Mouse (Mus musculus): ENCODE data around the gene Ccdc88a. TPM values are rescaled to one million over a fixed set of nuclear protein-coding genes. Genes with fewer than 3 reads are reported as not detected.

The Ccdc88a gene
- polyA plus RNA-seq (2014; fragmentation: Nextera tagmentation; extraction: Ambion mirVana) = 41.3 and 60.1 TPM in 2 replicates

DNA sequence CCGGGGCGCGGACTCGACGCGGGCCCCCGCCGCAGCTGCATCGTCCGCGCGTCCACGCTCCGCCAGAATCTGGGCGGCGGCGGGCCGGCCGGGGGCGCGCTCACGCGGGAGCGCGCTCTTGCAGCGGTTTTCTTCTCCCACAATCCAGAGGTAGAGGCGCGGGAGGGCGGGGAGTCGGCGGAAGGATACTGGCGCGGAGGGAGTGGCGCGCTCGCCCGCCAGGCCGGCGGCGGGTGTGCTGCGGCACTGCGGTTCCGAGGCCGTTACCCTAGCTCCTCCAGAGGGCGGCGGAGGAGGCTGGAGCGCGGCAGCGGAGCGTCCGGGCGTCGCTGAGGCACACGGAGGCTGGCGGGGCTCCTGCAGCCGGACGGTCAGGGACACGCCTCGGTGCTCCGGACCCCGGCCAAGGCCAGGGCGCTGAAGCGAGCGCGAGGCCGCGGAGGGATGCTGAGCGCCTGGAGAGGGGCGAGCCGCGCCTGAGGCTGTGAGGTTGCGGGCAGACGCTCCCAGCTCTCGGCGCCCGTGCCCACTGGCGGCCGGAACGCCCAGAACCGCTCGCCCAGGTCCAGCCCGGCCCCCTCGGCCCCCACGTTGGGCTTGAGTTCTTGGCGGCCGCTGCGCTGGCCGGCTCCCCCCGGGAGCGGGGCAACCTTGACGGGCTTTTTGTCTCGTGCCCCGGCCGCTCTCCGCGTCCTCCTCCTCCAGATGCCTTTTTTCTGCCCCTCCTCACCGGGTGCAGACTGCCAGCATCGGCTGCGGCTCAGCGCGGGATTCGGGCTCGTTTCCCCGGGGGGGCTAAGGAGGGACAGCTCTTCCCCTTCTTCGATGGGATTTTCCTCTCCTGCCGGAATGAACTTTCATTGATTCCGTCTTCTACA, at the start of gene Ccdc88a:
Ccdc88a (plus strand) TSS at position 263 of the 878 bp plus-strand sequence.
- ATAC-seq (peak; percentile 93), DNase-seq (ENCODE audit: low spot score) (peak; percentile 97)
- Histone ChIP-seq H3K27ac (ENCODE audit: low read depth, low read length) (peak within 1 kb of the TSS; percentile 99), H3K9ac (ENCODE audit: low read length) (peak within 1 kb of the TSS; percentile 96), H3K4me3 (ENCODE audit: low read depth, low read length) (peak within 1 kb of the TSS; percentile 90), H3K9me3 (replicated peaks; ENCODE audit: control insufficient read depth, low read length) (no peaks in the 10 kb centered on the region), H3K4me2 (ENCODE audit: low read length) (peak within 1 kb of the TSS; percentile 68), H3K27me3 (replicated peaks; ENCODE audit: control insufficient read depth, insufficient read depth, low read length) (no peaks in the 10 kb centered on the region), H3K4me1 (ENCODE audit: control insufficient read depth, insufficient read depth, low read length) (peaks cover 3% of the 10 kb centered on the region; the same call in 1 of the 2 replicates), H3K36me3 (ENCODE audit: control insufficient read depth, insufficient read depth, low read length) (no peaks in the 10 kb centered on the region)
- whole genome bisulfite sequencing = under 1% methylated on average over 67 of the region's 107 CpGs

GRCm38 (mm10) chr11:29335505-29335904, 38.0 kb upstream of the Ccdc88a start:
- H3K4me3 ChIP-seq (ENCODE audit: low read depth, low read length) = no peak overlapping the region
- H3K4me1 ChIP-seq (ENCODE audit: control insufficient read depth, insufficient read depth, low read length) = no peaks in the 10 kb centered on the region
- no peak for DNase-seq (ENCODE audit: low spot score)
- no peaks in the 10 kb centered on the region for H3K9me3 ChIP-seq (replicated peaks; ENCODE audit: control insufficient read depth, low read length)
- ATAC-seq = no peak
- H3K27ac ChIP-seq (ENCODE audit: low read depth, low read length) = no peak overlapping the region
- no peaks in the 10 kb centered on the region for H3K27me3 ChIP-seq (replicated peaks; ENCODE audit: control insufficient read depth, insufficient read depth, low read length)
- no peak overlapping the region for H3K4me2 ChIP-seq (ENCODE audit: low read length)
- H3K36me3 ChIP-seq (ENCODE audit: control insufficient read depth, insufficient read depth, low read length) = no peaks in the 10 kb centered on the region
- 91% methylated on average over 2 of the region's 2 CpGs for whole genome bisulfite sequencing
- H3K9ac ChIP-seq (ENCODE audit: low read length) = no peak overlapping the region

DNA sequence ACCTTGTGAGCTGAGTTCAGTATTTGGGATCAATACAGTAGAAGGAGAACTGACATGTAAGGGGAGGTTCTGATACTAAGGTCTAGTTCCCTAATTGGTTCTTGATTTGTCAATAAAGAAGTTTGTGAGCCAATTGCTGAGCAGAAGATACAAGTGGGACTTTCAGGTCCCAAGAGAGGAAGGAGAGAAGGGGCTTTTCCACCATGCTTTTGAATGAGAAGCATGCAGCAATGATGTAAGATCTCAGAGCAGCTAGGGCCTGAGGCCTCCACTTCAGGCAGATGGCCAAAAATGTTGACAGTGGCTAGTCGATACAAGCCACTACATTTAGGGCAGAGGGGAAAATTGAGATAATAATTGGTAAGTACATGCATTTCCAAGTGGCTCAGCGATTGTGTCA, 32.2 kb upstream of the Ccdc88a start:
- ATAC-seq = no peak
- Histone ChIP-seq H3K9me3 (replicated peaks; ENCODE audit: control insufficient read depth, low read length) (no peaks in the 10 kb centered on the region), H3K36me3 (ENCODE audit: control insufficient read depth, insufficient read depth, low read length) (no peaks in the 10 kb centered on the region), H3K4me2 (ENCODE audit: low read length) (no peak overlapping the region), H3K27me3 (replicated peaks; ENCODE audit: control insufficient read depth, insufficient read depth, low read length) (no peaks in the 10 kb centered on the region), H3K9ac (ENCODE audit: low read length) (no peak overlapping the region), H3K4me3 (ENCODE audit: low read depth, low read length) (no peak overlapping the region), H3K4me1 (ENCODE audit: control insufficient read depth, insufficient read depth, low read length) (no peaks in the 10 kb centered on the region), H3K27ac (ENCODE audit: low read depth, low read length) (no peak overlapping the region)
- DNase-seq (ENCODE audit: low spot score) = no peak
- 71% methylated on average over 2 of the region's 2 CpGs for WGBS

DNA sequence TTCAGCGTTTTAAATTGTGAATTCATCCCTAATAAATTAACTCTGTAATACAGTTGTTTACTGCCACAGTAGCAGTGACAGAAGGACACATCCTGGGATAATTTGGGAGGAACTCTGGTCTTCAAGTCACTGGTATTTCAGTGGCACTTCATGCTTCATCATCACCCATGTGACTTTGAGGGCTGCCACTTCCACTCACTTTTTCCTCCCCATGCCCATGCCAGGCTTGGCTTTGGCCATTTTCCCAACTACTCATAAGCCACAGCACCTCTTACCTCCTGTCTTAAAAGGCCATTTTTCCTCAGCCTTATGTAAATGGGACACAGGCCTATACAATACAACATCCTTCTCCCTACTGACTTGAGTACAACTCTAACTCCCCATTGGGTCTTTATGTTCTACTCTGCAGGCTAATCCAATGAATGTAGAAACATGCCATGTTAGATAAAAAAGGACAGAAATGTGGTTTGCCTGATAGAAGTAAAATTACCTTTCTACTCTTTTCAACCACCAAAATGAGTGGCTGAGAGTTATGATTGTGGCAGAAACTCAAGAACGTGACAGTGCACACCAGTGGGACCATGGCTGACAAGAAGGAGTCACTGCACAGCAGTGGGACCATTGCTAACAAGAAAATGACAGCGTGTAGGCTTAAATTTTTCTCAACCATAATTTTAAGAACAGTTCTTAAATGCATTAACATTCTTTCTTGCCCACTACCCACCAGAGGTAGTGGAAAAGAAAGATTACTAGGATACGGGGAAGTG, 28.4 kb upstream of the Ccdc88a start:
- H3K27me3 ChIP-seq (replicated peaks; ENCODE audit: control insufficient read depth, insufficient read depth, low read length) = no peaks in the 10 kb centered on the region
- H3K9me3 ChIP-seq (replicated peaks; ENCODE audit: control insufficient read depth, low read length) = no peaks in the 10 kb centered on the region
- DNase-seq (ENCODE audit: low spot score) (no peak), ATAC-seq (no peak)
- no peaks in the 10 kb centered on the region for H3K36me3 ChIP-seq (ENCODE audit: control insufficient read depth, insufficient read depth, low read length)
- H3K4me1 ChIP-seq (ENCODE audit: control insufficient read depth, insufficient read depth, low read length) = no peaks in the 10 kb centered on the region
- 79% methylated on average over 4 of the region's 4 CpGs for WGBS
- no peak overlapping the region for H3K4me2 ChIP-seq (ENCODE audit: low read length)
- H3K27ac ChIP-seq (ENCODE audit: low read depth, low read length) = no peak overlapping the region
- H3K9ac ChIP-seq (ENCODE audit: low read length) = no peak overlapping the region
- no peak overlapping the region for H3K4me3 ChIP-seq (ENCODE audit: low read depth, low read length)

DNA sequence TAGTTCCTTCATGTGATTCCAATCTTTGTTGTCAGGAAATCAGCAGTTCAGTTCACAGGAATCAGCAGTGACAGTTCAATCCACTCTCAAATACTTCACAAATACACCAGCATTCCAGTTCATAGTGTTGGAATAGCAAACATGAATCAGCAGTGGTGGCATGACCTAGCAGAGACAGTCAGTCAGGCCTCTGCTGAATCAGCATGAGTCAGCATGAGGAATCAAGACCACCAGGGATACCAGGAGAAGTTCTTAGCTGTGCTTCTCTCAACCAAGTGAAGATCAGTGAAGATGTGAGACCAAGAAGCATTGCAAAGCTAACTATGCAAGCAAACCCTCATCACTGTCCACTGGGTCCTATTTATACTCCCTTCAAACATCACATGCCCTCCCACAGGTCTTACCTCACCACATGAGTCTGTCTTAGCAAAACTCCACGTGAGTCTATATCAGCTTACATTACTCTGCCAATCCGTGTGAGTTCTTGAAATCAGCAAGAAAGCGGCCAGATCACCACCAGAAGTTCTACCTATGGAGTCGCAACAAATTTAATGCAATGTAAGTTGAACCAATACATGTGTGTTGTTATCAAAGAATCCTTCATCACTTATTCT, 27.7 kb upstream of the Ccdc88a start:
- Histone ChIP-seq H3K4me1 (ENCODE audit: control insufficient read depth, insufficient read depth, low read length) (no peaks in the 10 kb centered on the region), H3K27ac (ENCODE audit: low read depth, low read length) (no peak overlapping the region), H3K4me3 (ENCODE audit: low read depth, low read length) (no peak overlapping the region), H3K36me3 (ENCODE audit: control insufficient read depth, insufficient read depth, low read length) (no peaks in the 10 kb centered on the region), H3K9me3 (replicated peaks; ENCODE audit: control insufficient read depth, low read length) (no peaks in the 10 kb centered on the region), H3K27me3 (replicated peaks; ENCODE audit: control insufficient read depth, insufficient read depth, low read length) (no peaks in the 10 kb centered on the region), H3K4me2 (ENCODE audit: low read length) (no peak overlapping the region), H3K9ac (ENCODE audit: low read length) (no peak overlapping the region)
- WGBS = 84% methylated on average over 4 of the region's 4 CpGs
- DNase-seq (ENCODE audit: low spot score) (no peak), ATAC-seq (no peak)

DNA sequence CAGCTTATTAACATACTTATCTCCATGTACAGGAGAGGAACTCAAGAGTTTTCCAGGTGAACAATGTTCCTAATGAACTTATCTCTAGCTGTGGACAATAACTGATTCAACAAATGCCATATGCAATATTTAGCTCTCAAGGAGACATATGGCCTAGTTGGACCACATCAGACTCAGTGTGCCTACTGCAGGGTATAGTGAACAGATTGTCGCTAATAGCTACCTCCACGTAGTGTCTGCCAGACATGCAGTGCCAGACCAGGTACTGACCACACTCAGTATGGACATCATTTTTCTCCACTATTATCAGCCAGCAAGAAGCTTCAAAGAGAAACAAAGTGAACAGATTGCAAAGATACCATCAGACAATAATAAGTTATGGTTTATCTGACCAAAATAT, 22.6 kb upstream of the Ccdc88a start:
- no peak for ATAC-seq
- no peaks in the 10 kb centered on the region for H3K9me3 ChIP-seq (replicated peaks; ENCODE audit: control insufficient read depth, low read length)
- no peak for DNase-seq (ENCODE audit: low spot score)
- H3K4me1 ChIP-seq (ENCODE audit: control insufficient read depth, insufficient read depth, low read length) = no peaks in the 10 kb centered on the region
- 93% methylated on average over 2 of the region's 2 CpGs for WGBS
- H3K27me3 ChIP-seq (replicated peaks; ENCODE audit: control insufficient read depth, insufficient read depth, low read length) = no peaks in the 10 kb centered on the region
- H3K36me3 ChIP-seq (ENCODE audit: control insufficient read depth, insufficient read depth, low read length) = no peaks in the 10 kb centered on the region
- H3K4me2 ChIP-seq (ENCODE audit: low read length) = no peak overlapping the region
- no peak overlapping the region for H3K27ac ChIP-seq (ENCODE audit: low read depth, low read length)
- H3K9ac ChIP-seq (ENCODE audit: low read length) = no peak overlapping the region
- H3K4me3 ChIP-seq (ENCODE audit: low read depth, low read length) = no peak overlapping the region

DNA sequence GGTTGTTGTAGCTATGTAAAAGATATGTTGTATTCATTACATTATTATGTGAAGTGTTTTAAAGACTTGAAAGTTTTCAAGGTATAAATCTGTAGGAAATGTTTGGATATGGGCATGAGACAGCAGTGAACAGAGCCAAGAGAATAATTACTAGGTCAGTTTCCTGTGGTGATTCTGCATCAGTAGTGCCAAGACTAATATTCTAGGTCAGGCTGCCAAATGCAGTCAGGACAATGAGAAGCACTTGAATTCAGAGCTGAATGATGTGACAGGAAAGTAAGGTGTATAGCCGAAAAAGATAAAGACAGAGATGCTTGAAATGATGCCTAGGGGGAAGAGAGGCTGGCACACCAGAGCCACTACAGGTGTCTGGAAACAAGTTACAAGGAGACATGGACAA, 21.2 kb upstream of the Ccdc88a start:
- Histone ChIP-seq H3K36me3 (ENCODE audit: control insufficient read depth, insufficient read depth, low read length) (no peaks in the 10 kb centered on the region), H3K27ac (ENCODE audit: low read depth, low read length) (no peak overlapping the region), H3K9ac (ENCODE audit: low read length) (no peak overlapping the region), H3K27me3 (replicated peaks; ENCODE audit: control insufficient read depth, insufficient read depth, low read length) (no peaks in the 10 kb centered on the region), H3K9me3 (replicated peaks; ENCODE audit: control insufficient read depth, low read length) (no peaks in the 10 kb centered on the region), H3K4me2 (ENCODE audit: low read length) (no peak overlapping the region), H3K4me1 (ENCODE audit: control insufficient read depth, insufficient read depth, low read length) (no peaks in the 10 kb centered on the region), H3K4me3 (ENCODE audit: low read depth, low read length) (no peak overlapping the region)
- ATAC-seq (no peak), DNase-seq (ENCODE audit: low spot score) (no peak)
- WGBS = 77% methylated on average over 1 of the region's 1 CpGs

- Histone ChIP-seq H3K9ac (ENCODE audit: low read length) (no peak overlapping the region), H3K4me2 (ENCODE audit: low read length) (no peak overlapping the region), H3K27ac (ENCODE audit: low read depth, low read length) (no peak overlapping the region), H3K9me3 (replicated peaks; ENCODE audit: control insufficient read depth, low read length) (no peaks in the 10 kb centered on the region), H3K36me3 (ENCODE audit: control insufficient read depth, insufficient read depth, low read length) (no peaks in the 10 kb centered on the region), H3K27me3 (replicated peaks; ENCODE audit: control insufficient read depth, insufficient read depth, low read length) (no peaks in the 10 kb centered on the region), H3K4me1 (ENCODE audit: control insufficient read depth, insufficient read depth, low read length) (no peaks in the 10 kb centered on the region), H3K4me3 (ENCODE audit: low read depth, low read length) (no peak overlapping the region)
- ATAC-seq = no peak
- DNase-seq (ENCODE audit: low spot score) = no peak
- 88% methylated on average over 1 of the region's 1 CpGs for WGBS
Observed at GRCm38 (mm10) chr11:29368161-29368560, 5.3 kb upstream of the Ccdc88a start.

Measured in forebrain, embryonic 14.5 days (tissue).